20 mouse cellular contexts compared by ENCODE assay signal in the genomic region with DNA sequence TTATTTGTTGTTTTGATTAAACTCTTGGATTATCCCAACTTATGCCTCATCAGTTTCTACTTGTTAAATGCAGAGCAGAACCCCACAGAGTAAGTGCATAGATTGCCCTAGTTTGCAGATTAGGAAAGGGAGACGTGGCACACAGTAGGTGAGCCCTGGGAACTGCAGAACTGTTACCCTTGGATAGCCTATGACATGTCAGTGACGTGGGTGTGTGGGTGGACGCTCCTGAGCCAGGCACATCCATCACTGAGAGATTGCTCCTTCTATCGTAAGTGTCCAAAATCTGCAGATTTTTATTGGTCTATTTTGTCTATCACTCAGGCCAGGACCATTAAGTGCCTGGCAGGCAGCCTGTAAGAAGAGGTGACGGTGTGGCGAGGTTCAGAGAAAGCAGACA.
DNase-seq lines count a peak whose midpoint lies in the region; ATAC-seq and TF ChIP-seq lines count a peak whose summit lies in the region.
"Had no signal": no experiment of that assay in that cellular context is flagged by ENCODE, and none has a peak within 500 bp of the region (broad histone marks: within the 10 kb centered on the region; RNA-seq: fewer than 3 reads in every experiment).

No protein-coding gene starts in this region.

- 65% methylated on average over 6 of the region's 6 CpGs for WGBS in heart, embryonic 14.5 days
- WGBS in lung, embryonic 15.5 days, result 58% methylated on average over 6 of the region's 6 CpGs
- WGBS in heart, postnatal 0 days, result 39% methylated on average over 6 of the region's 6 CpGs
- 70% methylated on average over 6 of the region's 6 CpGs for WGBS in midbrain, embryonic 16.5 days

- H3K4me2 ChIP-seq in heart, embryonic 14.5 days (ENCODE audit: low read length), result peak overlapping the region; percentile 36; the same call in 1 of the 2 replicates
- H3K4me2 ChIP-seq in lung, embryonic 15.5 days, result no peak overlapping the region
- no peak overlapping the region for H3K4me2 ChIP-seq in heart, postnatal 0 days (ENCODE audit: low read depth, low read length)
- H3K4me2 ChIP-seq in midbrain, embryonic 16.5 days (ENCODE audit: low read length), result no peak overlapping the region
- H3K4me2 ChIP-seq: forebrain, embryonic 12.5 days; kidney, embryonic 15.5 days had no signal

- H3K4me1 ChIP-seq in heart, embryonic 14.5 days (ENCODE audit: control insufficient read depth in 2 of 2, insufficient read depth in 2 of 2, low read length in 2 of 2), result peaks cover 22 to 41% of the 10 kb centered on the region in 2 experiments
- H3K4me1 ChIP-seq in lung, embryonic 15.5 days, result peaks cover 26% of the 10 kb centered on the region
- H3K4me1 ChIP-seq in heart, postnatal 0 days (ENCODE audit: control insufficient read depth, insufficient read depth), result peaks cover 20% of the 10 kb centered on the region; the same call in 1 of the 2 replicates
- H3K4me1 ChIP-seq in midbrain, embryonic 16.5 days (ENCODE audit: control insufficient read depth, insufficient read depth, low read length), result peaks cover 5% of the 10 kb centered on the region; the same call in 1 of the 2 replicates

- no peaks in the 10 kb centered on the region for H3K27me3 ChIP-seq in heart, embryonic 14.5 days (ENCODE audit: control insufficient read depth, insufficient read depth, low read length)
- H3K27me3 ChIP-seq in lung, embryonic 15.5 days, result no peaks in the 10 kb centered on the region
- H3K27me3 ChIP-seq in heart, postnatal 0 days (ENCODE audit: control insufficient read depth, insufficient read depth, low read length), result no peaks in the 10 kb centered on the region
- H3K27me3 ChIP-seq in midbrain, embryonic 16.5 days (ENCODE audit: control insufficient read depth, insufficient read depth, low read depth, low read length), result peaks cover 2% of the 10 kb centered on the region; the same call in 1 of the 2 replicates
- H3K27me3 ChIP-seq: CH12.LX; forebrain, embryonic 12.5 days; kidney, embryonic 15.5 days; Patski had no signal

- TF ChIP-seq EP300 in heart, postnatal 0 days (IDR thresholded peaks at IDR 0.05; ENCODE audit: low read depth), result no peak

- H3K4me3 ChIP-seq in gastrocnemius, adult 2 months, result peak overlapping the region; percentile 42
- no peak overlapping the region for H3K4me3 ChIP-seq in heart, embryonic 14.5 days (ENCODE audit: control insufficient read depth in 1 of 2, insufficient read depth in 1 of 2, low read depth in 1 of 2, low read length in 2 of 2)
- H3K4me3 ChIP-seq in lung, embryonic 15.5 days, result no peak overlapping the region
- no peak overlapping the region for H3K4me3 ChIP-seq in heart, postnatal 0 days (ENCODE audit: low read depth, low read length)
- H3K4me3 ChIP-seq in midbrain, embryonic 16.5 days (ENCODE audit: low read depth, low read length), result no peak overlapping the region
- H3K4me3 ChIP-seq: forebrain, embryonic 12.5 days; kidney, embryonic 15.5 days; midbrain, embryonic 10.5 days had no signal

- TF ChIP-seq CTCF in gastrocnemius, adult 2 months (IDR thresholded peaks at IDR 0.05), result no peak
- no peak for TF ChIP-seq CTCF in heart, postnatal 0 days (IDR thresholded peaks at IDR 0.05; ENCODE audit: low read depth)

- H3K27ac ChIP-seq in gastrocnemius, adult 2 months, result peak overlapping the region; percentile 79
- peak overlapping the region; percentile 86 for H3K27ac ChIP-seq in heart, embryonic 14.5 days (replicated peaks in 1 of 2; ENCODE audit: control insufficient read depth in 1 of 2, insufficient read depth in 1 of 2, low read depth in 2 of 2, low read length in 2 of 2)
- H3K27ac ChIP-seq in lung, embryonic 15.5 days, result peak overlapping the region; percentile 58; the same call in 1 of the 2 replicates
- peak overlapping the region; percentile 81 for H3K27ac ChIP-seq in heart, postnatal 0 days (ENCODE audit: low read depth)
- no peak overlapping the region for H3K27ac ChIP-seq in midbrain, embryonic 16.5 days (ENCODE audit: low read length)
- H3K27ac ChIP-seq: forebrain, embryonic 12.5 days; hindbrain, postnatal 0 days; kidney, embryonic 15.5 days; midbrain, embryonic 10.5 days had no signal

- no peaks in the 10 kb centered on the region for H3K36me3 ChIP-seq in heart, embryonic 14.5 days (ENCODE audit: control insufficient read depth, insufficient read depth, low read length)
- no peaks in the 10 kb centered on the region for H3K36me3 ChIP-seq in lung, embryonic 15.5 days
- H3K36me3 ChIP-seq in heart, postnatal 0 days (replicated peaks; ENCODE audit: control insufficient read depth, insufficient read depth, low read length), result no peaks in the 10 kb centered on the region
- H3K36me3 ChIP-seq in midbrain, embryonic 16.5 days (ENCODE audit: control insufficient read depth, insufficient read depth, low read length), result no peaks in the 10 kb centered on the region
- H3K36me3 ChIP-seq: forebrain, embryonic 12.5 days; G1E; kidney, embryonic 15.5 days; midbrain, embryonic 10.5 days had no signal

- intact Hi-C loops in gastrocnemius, adult 2 months (cut with DNase I), result no loop called here
- intact Hi-C loops in gastrocnemius, postnatal 36 days (cut with DNase I), result no loop called here

- H3K9ac ChIP-seq in heart, embryonic 14.5 days (ENCODE audit: low read length), result 0 out of 2 replicates have a peak overlapping the region, but pooled peaks have one; percentile 46
- no peak overlapping the region for H3K9ac ChIP-seq in lung, embryonic 15.5 days
- H3K9ac ChIP-seq in heart, postnatal 0 days (replicated peaks; ENCODE audit: low read depth, low read length), result no peak overlapping the region
- no peak overlapping the region for H3K9ac ChIP-seq in midbrain, embryonic 16.5 days (ENCODE audit: low read depth, low read length)
- H3K9ac ChIP-seq: forebrain, embryonic 12.5 days; kidney, embryonic 15.5 days had no signal

- DNase-seq in gastrocnemius, adult 2 months, result no peak
- DNase-seq in gastrocnemius, postnatal 36 days, result no peak
- DNase-seq in heart, adult 8-10 months (ENCODE audit: low spot score), result no peak
- no peak for DNase-seq in lung, postnatal 4 days
- DNase-seq in heart, postnatal 0 days (ENCODE audit: low spot score), result no peak
- DNase-seq: cerebellum, adult 8-10 months; kidney, adult 11 months; left cerebral cortex, postnatal 4 days; thymus, adult 18-20 months; thymus, postnatal 36 days had no signal

- no peaks in the 10 kb centered on the region for H3K9me3 ChIP-seq in heart, embryonic 14.5 days (ENCODE audit: control insufficient read depth, low read length)
- no peaks in the 10 kb centered on the region for H3K9me3 ChIP-seq in lung, embryonic 15.5 days
- H3K9me3 ChIP-seq in heart, postnatal 0 days (replicated peaks; ENCODE audit: control insufficient read depth, low read length), result no peaks in the 10 kb centered on the region
- no peaks in the 10 kb centered on the region for H3K9me3 ChIP-seq in midbrain, embryonic 16.5 days (replicated peaks; ENCODE audit: control insufficient read depth, low read length, poor library complexity, severe bottlenecking)
- H3K9me3 ChIP-seq: forebrain, embryonic 12.5 days; kidney, embryonic 15.5 days; midbrain, embryonic 10.5 days had no signal

- ATAC-seq in heart, embryonic 14.5 days (ENCODE audit: insufficient number of reproducible peaks, insufficient read depth, low FRiP score, low read depth), result no peak
- ATAC-seq in lung, embryonic 15.5 days (ENCODE audit: borderline replicate concordance, extremely low read depth, low FRiP score, low TSS enrichment), result no peak
- ATAC-seq in heart, postnatal 0 days (ENCODE audit: insufficient read depth, low read depth), result no peak
- no peak for ATAC-seq in midbrain, embryonic 16.5 days
- ATAC-seq: hindbrain, postnatal 0 days; Patski had no signal
